Mouse (Mus musculus) lung, adult 18-20 months (tissue): ENCODE measurements around the gene Bax.
"Not testable (repeated sequence)": the region's sequence is repeated elsewhere in the genome, so short reads cannot be mapped to it uniquely, and the experiment has no call there.

ENCODE experiments used
- DNase-seq, 2 experiments: peaks; one replicate each; pipeline ENCODE4 v3.0.0; 2022; ENCODE audit warnings: mixed read lengths in 2 of 2

The Bax gene

DNA sequence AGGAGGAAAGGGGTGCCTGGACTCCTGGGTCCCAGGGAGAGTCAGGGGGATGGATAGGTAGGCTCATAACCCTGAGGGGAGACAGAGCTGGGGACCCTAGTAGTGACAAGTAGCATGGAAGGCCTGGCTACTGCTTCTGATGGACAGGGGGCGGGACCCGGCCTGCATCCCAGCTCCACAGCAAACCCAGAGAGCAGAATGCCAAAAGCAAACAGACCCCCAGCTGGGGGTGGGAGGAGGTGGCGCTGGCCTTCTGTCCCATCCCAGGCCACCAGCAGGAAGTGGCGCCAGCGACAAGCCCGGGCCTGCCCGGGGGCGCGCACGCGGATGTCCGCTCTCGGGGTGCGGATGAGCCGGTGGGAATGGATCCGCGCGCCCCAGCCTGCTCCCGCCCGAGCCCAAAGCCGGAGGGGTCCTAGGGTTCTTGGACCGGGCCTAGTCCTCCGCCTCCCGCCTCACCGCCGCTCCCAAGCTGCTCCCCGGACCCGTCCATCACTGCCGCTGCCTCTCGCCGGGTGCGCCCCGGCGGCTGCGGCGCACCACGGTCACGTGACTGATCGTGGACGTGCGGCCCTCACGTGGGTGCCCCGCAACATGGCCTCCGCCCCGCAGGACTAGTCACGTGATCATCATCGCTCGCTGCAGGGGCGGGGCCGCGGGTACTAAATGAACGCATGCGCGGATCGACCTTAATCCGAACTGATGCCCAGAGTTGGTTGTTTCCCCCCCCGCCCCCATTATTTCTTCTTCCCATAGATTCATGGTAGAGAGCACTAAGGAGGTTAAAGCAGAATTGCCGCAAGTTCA, at the start of gene Bax:
Gene Bax (minus strand): TSS at position 616 of the 807 bp plus-strand sequence.
- DNase-seq: peak; percentile 94 to 96

DNA sequence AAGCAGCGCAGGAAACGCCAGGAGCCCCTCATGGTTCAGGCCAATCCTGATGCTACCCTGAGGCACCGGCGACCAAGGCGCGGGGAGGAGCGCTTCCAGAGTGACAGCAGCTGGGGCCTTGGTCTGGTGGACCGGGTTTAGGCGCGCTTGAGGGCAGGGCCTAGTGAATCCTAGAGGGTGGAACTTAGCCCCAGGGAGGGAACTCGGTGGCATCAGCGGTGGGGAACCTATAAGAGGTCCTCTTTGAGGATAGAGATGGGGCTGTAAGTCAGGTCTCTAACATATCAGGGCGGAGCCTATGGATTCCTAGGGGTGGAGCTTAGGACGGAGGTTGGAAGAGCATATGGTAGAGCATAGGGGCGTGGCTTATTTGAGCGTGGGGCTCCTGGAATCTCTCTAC, 48.7 kb upstream of the Bax start:
- no peak for DNase-seq

DNA sequence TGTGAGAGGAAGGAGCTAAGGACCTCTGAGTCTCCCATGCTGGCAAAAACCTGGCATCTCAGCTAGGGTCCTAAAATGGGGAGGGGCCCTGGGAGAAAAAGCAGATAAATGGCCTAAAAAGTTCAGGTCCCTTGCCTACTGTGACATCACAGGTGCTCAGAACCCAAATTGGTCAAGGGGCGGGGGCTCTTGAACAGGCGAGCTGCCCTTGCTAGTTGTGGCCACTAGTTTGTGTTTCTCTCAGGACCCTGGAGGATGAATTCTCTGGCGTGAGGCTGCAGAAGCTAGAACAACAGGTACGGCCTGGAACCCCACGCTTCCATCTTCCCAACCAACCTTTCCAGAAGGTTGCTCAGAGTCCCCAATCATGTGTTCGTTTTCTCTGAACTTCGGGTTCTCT, 47.7 kb upstream of the Bax start:
- no peak for DNase-seq

DNA sequence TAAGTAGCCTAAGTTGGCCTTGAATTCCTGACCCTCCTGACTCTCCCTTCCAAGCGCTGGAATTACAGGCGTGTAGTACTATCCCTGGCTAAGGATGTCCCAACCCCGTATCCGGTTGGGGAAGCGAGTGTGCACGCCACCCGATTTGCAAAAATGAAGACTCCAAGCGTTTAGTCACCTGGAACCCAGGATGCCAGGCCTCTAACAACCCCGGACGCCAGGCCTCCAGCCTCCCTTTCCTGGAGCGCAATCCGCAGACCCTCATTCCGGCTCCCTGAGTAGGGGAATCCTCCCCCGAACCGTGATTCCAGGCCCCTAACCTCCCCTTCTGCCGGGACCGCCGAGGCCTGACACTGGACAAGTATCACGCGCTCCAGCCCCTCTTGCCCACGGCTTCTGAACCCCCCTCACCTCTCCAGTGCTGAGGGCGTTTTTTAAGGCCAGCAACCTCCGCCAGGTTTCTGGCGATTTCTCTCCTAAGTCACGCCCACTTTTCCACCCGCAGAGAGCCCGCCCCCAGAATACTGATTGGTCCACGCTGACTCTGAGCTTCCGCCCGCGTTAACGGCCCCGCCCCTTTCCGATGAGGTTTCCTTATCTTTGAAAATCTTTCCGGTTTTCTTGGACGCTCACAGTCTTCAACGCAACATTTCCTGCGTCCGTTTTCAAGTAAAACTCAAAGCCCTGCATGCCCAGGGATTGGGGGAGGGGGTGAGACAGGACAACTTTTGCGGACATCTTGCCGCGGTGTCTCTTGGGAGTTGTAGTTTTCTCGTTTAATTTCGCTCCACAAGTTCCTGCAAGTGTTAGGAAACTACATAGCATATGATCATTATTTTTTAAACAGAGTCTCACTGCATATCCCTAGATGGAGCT, 43.5 kb upstream of the Bax start, which contains the start of gene Nucb1:
Gene Nucb1 (minus strand): TSS at position 495 of the 876 bp plus-strand sequence.
- peak; percentile 96 to 97 for DNase-seq

DNA sequence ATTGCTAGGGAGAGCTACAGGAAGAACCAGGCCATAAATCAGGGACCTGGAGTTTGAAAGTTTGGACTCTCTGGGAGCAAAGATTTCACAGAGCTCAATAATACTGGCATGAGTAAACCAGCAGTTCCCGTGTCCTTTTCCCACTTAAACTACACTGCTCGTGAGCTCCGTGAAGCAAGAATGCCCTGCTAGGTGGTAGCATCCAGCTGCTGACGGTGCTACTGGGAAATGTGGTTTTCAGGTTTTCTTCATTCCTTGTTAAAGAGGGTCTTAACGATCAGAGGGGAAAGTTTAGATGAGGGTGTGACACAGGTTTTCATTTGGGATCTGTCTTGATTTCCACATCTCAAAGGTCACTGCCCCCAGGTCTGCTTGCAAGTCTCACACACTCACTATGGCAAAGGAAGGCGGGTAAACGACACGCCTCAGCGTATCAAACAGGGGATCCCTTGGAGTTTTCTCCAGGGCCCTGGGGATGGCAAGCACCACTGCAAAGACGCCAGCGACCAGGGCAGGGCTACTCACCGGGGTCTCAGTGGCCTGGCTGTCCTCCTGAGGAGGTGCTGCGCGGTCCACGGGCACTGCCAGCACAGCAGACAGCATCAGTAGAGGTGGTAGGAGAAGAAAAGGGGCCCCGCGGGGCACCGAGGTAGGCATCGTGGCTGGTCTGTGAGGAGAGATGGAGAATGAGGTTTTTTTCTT, 42.6 kb upstream of the Bax start:
- no peak for DNase-seq

DNA sequence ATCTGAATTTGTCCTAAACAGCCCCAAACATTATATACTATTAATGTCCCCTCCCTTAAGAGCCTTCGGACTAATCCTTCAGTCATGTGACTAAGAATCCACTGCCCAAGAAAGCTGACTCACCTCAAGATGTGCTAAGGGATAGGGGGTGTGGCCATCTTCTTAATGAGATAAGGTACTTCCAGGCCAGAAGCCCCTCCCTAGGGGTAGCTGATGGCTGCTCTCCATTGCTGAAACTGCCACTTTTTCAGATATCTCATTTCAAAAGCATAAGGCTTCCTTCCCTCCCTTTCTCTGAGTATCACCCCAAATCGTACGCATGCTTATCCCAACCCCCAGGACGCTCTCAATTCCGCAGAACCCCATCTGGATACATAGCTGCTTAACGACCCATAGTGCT, 41.9 kb upstream of the Bax start:
- DNase-seq: no peak

DNA sequence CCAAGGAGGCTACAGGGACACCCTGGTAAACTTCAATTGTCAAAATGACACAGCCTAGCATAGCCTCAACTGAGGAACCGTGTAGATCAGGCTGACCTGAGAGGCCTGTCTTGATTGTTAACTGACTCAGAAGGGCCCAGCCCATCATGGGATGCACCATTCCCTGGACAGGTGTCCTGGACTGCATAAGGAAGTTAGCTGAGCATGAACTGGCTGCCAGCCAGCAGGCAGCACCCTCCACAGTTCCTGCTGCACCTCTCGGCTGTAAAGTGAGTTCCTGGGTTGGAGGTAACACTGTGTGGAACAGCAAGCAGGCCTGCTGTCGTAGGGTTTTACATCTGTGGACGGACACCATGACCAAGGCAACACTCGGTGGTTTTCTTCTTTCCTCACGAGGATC, 40.9 kb upstream of the Bax start:
- no peak for DNase-seq

DNA sequence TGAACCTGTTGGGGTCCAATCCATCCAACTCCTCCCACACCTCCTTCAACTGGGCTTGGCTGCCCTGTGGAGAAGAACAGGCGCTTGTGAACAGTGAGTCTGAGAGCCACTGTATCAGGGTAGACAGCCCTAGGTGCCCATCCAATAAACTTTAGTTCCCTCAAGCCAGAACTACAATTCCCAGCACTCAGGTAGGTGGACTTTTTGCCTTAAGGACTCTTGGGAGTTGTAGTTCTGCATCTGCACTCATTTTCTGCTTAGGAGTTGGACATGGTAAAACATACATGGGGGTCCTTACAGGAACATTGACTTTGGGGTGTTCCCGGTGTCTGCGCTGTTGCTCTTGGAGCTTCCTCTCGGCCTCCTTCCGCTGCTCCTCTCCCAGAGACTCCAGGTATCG, 31.7 kb upstream of the Bax start:
- DNase-seq: no peak

DNA sequence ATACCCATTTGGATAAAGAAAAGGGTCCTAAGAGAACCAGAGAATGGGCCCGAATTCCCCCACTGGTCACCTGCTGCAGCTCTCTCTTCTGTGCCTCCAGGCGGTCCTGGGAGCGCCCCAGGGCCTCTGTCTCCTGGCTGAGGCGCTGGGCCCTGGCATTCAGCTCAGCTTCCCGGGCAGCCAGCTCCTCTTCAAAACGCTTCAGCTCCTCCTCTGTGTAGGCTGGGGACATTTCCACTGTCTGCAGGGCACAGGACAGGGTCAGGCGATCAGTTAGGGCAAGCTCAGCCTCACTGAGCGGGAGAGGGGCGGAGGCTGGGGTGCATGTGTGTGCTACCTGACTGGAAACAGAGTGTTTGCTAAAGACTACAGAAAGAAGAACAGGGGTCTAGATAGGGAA, 27.9 kb upstream of the Bax start:
- no peak for DNase-seq

DNA sequence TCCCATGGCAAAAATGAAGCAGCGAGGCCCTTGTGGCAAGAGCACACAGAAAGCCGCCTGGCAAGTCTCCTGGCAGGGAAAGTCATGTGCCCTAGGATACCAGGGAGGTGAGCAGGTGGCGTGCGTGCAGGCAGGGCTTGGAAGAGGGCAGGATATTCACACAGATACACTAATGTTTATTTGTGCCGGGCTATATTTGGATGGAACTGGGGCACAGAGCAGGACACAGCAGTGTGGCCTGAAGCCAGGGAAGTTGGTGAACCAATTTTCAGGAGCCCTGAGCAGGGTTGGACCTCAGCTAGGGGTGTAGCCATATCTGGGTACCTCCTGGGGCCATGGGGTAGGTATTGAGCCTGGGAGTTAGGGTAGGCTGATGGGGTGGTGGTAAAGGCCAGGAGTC, 26.3 kb upstream of the Bax start:
- DNase-seq: no peak

DNA sequence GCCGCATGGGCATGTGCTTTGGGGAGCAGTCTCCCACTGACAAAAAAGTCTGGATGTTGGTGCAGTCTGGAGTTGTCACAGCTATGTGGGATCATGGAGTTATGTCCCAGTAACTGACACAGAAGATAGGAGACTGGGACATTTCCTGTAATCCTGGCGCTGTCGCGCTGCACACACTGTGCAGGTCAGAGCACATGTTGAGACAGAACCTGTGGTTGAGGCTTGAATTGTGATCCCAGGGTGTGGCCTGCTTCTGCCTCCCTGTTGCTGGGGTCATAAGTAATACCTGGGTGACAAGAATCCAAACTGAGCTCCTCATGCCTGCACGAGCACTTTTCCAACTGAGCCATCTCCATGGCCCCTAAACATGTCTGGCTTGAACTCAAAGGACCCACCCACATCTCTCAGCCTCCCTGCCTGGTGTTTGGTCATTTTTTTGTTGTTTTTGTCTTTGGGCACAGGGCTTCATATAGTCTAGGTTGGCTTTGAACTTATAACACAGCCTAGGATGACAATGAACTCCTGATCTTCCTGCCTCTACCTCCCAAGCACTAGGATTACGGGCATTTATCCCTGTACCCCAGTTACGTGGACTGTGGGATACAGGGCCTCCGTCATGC, 25.6 kb upstream of the Bax start:
- no peak for DNase-seq

DNA sequence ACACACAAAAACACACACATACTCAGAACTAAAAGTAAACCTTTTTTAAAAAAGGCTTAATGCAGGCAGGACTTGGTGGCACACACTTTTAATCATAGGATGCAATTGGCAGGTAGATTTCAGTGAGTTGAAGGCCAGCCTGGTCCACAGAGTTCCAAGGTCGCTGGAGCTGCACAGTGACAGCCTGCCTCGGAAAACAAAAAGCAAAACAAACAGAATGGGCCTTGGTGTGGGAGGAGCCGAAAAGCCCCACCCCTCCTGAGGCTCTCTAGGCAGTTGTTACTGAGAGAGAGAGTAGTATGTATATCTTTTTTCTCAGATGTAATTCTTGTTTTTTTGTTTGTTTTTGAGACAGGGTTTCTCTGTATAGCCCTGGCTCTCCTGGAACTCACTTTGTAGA, 24.6 kb upstream of the Bax start:
- DNase-seq: peak; percentile 44 to 51

DNA sequence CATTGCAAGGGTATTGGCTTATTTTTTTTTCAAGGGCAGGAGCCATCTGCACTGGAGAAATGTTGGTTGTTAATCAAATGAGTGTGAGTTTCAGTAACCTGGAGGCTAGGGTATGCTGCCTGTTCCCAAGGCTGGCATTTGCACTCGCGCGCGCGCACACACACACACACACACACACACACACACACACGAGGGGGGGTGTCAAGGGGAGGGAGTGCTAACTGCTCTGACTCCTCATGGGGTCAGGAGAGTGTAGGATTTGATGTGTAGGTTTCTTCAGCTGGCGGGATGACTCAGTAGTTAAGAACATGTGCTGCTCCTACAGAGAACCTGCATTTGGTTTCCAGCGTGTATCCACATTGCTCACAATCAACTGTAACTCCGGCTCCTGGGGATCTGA, 24.1 kb upstream of the Bax start:
- DNase-seq: no peak

DNA sequence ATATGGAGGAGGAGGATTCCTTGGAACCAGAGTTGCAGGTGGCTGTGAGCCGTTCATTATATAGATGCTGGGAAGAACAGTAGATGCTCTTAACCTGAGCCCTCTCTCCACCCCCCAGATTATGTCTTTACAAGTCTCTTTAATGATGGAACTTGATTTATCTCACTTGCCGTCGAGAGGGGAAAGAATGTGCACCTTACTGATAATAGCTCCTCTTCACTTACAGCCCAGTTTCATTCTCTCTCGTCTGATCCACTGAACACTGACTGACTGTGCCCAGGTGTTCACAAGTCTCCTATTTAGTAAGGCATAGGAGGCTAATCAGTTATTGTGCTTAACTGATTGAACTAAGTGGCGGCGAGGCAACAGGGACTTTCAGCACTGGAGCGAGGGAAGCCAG, 22.9 kb upstream of the Bax start:
- no peak for DNase-seq

DNA sequence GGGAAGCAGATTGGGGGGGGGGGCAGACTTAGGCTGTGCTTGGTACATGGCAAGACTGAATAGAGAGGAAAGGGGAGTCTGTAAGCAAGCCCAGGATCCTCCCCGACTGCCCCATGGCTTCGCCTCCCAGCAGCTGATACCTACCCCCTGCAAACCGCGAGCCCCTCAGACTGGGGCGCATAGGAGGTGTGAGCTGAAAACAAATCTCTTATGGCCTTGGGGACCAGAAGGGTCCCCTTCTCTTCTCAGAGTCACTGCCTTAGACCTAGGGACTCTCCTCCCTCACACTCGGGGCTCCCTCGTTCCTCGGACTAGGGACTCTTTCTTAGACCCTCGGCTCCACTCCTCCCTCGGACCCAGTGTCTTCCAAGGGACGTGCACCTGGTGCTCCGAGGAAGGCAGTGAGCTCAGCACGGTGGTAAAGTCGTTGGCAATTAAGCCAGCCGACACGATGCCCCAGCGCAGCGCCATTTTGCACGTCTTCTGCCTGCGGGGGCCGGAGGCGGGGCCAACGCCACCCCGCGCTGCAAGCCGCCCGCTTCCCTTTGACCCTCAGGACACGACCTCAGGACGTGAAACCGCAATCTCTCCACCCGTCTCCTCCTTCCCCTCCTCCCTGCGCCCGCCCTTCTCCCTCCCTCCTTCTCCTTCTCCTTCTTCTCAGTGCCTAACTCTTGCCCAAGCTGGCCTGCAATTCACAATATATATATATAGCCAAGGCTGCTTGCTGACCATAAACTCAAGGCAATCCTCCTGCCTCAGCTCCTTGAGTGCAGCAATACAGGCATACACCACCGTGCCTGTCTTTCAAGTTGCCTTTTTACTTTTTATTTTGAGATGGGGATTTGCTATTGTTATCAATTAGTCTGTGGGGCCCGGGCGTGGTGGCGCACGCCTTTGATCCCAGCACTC, 21.9 kb upstream of the Bax start, which contains the start of gene Dhdh:
Gene Dhdh (minus strand): TSS at position 513 of the 912 bp plus-strand sequence.
- peak; percentile 83 to 86 for DNase-seq

DNA sequence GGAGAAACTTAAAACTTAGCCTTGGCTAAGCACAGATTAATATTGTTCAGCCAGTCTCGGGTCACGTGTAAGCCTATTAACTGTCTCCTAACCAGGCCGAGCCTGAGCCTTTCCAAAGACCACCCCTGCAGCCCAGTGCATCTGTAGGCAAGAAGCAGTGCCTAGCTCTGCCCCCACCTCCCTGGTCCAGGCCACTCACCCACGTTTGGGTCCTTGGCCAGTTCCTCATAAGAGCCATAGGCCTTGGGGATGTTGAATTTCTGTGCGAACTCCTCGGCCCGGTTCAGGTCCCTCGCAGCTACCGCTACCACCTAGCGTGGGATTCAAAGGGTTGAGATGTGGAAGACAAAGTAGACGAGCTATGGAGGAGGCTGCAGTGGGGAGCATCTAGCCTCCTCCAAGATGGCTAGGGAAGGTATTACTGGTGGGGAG, 21.2 kb upstream of the Bax start:
- DNase-seq: no peak

DNA sequence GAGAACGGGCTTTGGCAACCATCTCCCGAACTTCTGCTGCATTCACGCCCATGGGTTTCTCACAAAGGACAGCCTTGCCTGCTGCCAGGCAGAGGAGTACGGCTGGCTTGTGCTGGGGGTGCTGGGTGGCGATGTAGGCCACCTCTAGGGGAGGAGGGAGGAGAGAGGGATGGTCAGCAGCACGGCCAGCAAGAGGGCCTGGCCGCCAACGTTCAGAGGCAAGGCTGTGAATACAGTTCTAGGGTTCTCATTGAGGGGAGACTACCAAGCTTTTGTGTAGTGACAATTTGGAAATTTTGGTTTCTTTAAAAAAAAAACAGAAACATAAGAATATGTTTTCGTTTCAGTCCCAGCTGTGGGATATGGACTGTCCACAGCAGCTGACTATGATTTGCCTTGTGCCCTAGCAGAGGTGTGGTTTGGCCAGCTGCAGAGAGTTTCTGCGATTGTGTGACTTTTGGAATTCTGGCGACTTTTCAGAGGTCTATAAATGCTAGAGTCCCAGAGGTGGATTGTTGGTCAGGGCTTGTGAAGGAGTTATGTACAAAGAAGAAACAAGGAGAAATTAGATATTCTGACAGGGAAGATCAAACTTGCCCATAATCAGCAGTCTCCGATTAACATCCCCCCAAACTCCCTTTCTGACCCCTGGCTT, 20.2 kb upstream of the Bax start, which contains the start of gene Gm45808:
Gene Gm45808 (minus strand): TSS at position 51 of the 655 bp plus-strand sequence.
- DNase-seq: no peak

DNA sequence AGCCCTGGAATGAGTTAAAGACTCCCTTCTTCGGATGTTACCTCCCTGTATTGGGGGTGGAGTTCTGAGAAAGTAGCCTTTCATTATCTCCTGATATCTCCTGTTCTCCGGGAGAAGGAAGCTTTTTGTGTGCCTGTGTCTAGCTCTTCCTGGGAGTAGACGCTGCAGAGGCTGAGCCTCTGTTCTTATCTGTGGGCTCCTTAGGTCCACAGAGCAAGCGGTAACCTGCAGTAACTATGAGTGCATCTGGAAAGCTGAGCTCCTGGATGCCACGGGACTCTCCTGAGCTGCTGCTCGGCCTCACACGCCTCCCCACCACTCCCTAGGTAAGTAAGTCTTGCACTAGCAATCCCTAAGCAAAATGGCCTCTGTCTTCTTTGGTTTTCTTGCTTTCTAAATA, 19.5 kb upstream of the Bax start:
- DNase-seq: no peak

DNA sequence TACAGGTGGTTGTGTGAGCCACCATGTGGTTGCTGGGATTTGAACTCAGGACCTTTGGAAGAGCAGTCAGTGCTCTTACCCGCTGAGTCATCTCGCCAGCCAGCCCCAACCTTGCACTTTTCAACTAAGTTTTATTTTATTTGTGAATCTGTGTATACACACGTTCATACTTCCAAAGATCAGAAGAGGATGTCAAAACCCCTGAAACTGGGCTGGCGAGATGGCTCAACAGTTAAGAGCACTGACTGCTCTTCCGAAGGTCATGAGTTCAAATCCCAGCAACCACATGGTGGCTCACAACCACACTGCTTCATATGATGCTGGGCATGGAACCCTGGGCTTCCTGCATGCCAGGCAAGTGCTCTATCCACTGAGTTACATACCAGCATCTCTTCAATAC, 18.3 kb upstream of the Bax start:
- DNase-seq: not testable (repeated sequence)

DNA sequence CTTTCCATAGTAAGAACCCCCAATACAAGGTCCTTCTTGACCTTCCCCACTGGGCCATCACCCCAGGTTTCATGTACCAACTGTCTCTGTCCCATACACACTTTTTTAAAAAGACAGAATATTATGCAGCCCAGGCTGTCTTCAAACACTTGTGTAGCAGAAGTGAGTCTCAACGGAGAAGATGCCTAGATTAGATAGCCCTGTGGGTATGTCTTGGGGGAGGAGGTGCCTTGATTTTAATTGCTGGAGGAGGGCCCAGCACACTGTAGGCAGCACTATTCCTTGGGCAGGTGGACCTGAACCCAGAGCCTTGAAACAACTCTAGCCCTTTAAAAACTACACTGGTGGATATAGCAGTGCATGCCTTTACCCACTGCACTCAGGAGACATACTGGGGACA, 15.5 kb upstream of the Bax start:
- no peak for DNase-seq

DNA sequence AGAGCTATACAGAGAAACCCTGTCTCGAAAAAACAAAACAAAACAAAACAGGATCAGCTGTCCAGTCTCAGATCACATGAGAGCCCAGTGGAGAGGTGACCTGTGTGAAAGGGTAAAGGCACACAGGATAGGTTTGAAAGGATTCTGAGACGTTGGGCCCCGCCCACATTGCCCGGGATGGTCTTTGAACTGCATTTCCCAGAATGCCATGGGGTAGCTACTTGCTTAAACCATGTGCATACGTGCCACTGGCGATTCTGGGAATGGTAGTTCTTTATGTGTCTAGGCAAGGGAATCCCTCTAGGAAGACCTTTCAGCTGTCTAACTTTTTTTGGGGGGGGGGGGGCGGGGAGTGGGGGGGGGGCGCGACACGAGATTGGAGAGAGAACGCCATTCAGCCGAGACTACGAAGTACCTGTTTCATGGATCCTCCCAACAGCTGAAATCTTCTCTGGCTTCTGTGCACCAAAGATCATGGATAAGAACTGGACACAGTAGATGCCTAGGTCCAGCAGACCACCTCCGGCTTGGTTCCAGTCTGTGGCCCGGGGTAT, 14.8 kb upstream of the Bax start, which contains the start of gene Tulp2:
Gene Tulp2 (plus strand): TSS at position 504 of the 554 bp plus-strand sequence.
- peak; percentile 71 to 79 for DNase-seq
